Mouse (Mus musculus) NIH3T3 (cell line): Measurements from ENCODE around the gene Dnajc12.
"Not testable (repeated sequence)": the region's sequence is repeated elsewhere in the genome, so short reads cannot be mapped to it uniquely, and the experiment has no call there.

ENCODE experiments used
- DNase-seq: peaks from one replicate; pipeline ENCODE4 v3.0.0-alpha.2; 2012; ENCODE audit warnings: low read depth

Gene Dnajc12

DNA sequence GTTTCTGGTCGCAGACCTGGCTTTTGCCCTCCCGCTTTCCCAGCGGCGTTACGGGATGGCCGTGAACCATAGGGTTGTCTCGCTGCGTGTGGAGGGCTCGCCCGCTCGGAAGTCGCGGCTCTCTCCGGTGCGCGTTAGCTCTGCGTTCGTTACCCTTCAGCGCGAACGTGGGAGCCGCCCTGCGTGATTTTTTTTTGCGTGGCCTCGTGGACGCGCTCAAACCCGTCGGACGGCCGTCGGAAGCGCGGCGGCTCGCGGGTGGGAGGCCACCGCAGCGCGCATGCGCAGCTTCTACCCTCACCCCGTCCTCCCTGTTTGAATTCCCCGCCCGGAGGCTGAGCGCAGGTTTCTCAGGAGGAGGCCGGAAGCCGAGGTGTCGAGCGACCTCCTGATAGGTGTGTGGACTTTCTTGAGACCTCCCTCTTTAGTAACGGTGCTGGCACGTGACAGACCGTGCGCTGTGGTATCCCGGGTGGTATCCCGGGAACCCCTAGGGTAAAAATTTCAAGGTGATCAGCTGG lies 47.6 kb downstream of the Dnajc12 start, which contains the start of gene Ctnna3:
Gene Ctnna3 (plus strand): TSS at position 314 of the 521 bp plus-strand sequence.
- peak; percentile 96 for DNase-seq

DNA sequence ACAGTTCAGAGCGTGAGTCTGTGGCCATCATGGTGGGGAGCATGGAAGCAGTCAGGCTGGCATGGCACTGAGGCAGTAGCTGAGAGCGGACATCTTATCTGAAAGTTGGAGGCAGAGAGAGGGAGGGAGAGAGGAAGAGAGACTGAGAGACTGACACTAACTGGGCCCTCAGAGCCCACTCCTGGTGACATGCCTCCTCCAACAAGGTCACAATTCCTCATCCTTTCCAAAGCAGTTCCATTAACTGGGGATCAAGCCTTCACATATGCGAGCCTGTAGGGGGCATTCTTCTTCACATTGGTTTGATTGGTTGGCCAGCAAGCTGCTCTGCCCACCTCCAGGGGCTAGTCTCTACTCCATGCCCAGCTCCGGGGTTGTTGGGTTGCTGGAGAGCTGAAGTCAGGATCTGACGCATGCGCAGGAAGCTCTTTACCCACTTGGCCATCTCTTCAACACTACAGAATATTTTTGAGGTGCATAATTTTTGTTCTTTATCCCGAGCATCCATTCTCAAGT lies 49.0 kb downstream of the Dnajc12 start:
- no peak for DNase-seq

GRCm38 (mm10) chr10:63432099-63432498 lies 49.9 kb downstream of the Dnajc12 start:
- no peak for DNase-seq

DNA sequence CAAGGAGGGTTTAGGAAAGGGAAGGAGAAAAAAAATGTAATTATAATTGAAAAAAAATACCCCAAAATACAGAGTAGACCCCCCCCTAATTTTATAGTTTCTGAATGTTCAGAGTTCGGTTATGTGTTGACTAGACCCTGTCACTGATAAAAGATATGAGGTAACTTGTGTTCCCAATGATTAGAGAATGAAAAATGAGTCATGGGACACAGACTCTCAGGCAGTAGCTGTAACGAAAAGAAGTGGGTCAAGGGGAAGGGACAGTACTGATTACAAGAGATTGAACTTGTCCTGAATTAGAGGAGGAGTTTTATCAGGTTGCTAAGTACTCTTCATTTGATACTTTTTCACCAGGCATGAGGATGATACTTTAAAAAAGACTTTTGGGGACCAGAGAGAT lies 50.6 kb downstream of the Dnajc12 start:
- no peak for DNase-seq

- no peak for DNase-seq
Observed at GRCm38 (mm10) chr10:63438736-63439262, 56.6 kb downstream of the Dnajc12 start.

- no peak for DNase-seq
Observed at GRCm38 (mm10) chr10:63439694-63440228, 57.5 kb downstream of the Dnajc12 start.

GRCm38 (mm10) chr10:63444602-63445387 lies 62.6 kb downstream of the Dnajc12 start:
- not testable (repeated sequence) for DNase-seq

DNA sequence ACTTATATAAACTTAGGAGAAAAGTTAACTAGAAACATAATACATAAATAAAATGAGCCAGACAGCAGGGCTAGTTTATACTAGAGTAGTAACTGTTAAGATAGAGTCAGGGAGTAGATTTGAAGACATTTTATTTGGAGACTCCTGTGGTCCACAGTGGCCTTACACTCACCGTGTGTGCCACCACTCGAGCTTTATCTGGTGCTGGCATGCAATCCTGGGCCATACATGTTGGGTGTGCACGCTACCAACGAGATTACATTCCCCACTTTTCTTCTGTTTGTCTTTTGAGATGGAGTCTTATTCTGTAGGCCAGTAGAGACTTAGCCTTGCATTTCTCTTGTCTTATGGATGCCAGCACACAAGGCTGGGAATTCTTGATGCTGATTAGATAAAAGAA lies 71.7 kb downstream of the Dnajc12 start:
- no peak for DNase-seq

- DNase-seq, result peak; percentile 15
Observed at GRCm38 (mm10) chr10:63455110-63455878, 73.1 kb downstream of the Dnajc12 start.

DNA sequence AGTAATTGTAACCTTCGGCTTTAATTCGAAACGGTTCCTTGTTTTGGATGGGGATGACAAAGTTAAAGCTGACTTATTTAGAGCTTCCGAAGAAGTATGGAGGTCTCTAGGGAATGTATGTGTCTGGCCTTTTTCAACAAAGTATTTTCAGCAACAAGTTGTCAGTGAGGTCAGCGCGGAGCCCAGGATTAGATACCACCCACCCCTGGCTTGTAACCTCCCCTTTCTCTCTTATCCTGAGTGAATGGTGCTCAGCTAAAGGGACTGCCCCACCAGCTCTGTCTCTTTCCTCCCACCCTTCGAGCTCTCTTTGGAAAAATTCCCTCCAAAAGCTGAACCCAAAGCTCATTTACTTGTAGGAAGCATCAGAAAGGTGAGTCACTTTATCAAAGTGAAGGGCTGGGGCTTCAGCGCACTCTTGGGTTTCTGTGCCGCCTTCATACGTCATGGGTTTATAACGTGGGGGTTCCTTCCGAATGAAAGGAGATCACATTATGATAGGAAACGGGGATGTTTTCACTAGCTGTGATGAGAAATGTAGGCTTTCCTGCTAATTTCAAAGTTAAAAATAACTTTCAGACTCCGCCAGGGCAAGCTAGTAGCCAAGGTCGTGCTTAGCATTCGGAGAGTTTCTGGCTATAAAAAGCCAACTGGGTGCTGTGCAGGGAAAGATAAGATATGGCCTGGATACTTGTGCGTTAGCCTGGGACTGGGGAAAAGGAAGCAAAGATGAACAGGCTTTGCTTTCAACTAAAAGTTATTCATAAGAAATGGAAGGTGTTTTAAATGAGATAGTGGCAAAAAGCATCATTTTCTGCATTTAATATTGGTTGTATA lies 75.3 kb downstream of the Dnajc12 start:
- no peak for DNase-seq
